Mouse (Mus musculus) testis, adult 2 months (tissue): ENCODE measurements around the gene Gpam.

Source experiments
- CTCF ChIP-seq: fragments of 200-500 bp; IDR thresholded peaks from 2 replicates; pipeline ENCODE4 v1.5.1; 2012; ENCODE audit warnings: low read depth, mild to moderate bottlenecking, inconsistent platforms, low read length, moderate library complexity; ENCODE audit not compliant: control insufficient read depth, insufficient read depth, insufficient replicate concordance
- POLR2A ChIP-seq: fragments of 200-500 bp; IDR thresholded peaks from 2 replicates; pipeline ENCODE4 v1.6.1; 2012; ENCODE audit warnings: low read depth, mild to moderate bottlenecking, inconsistent platforms, low read length, moderate library complexity; ENCODE audit not compliant: control insufficient read depth

DNA sequence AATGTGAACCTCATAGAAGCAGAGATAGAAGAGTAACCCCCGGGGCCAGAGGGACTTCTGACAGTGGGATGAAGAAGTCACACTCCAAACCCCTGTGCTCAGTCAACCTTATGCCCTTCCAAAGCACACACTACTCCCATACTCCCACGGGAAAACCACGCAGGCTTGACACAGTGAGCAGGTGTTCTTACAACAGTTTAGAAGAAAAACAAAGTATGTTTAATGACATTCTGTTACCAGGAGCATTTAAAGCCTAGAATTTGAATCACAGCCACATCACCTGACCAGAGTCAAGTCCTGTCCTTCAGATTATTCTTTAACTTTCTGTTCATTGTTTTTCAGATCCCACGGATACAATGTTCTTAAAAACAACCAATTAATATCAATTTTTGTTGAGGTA is 30.4 kb downstream of the Gpam start:
- TF ChIP-seq CTCF (no peak), POLR2A (no peak)
